Mouse (Mus musculus) embryonic fibroblast, embryonic 13.5 days (primary cell): ENCODE results near the gene Dis3l2. TPM values are rescaled to one million over a fixed set of nuclear protein-coding genes. Genes with fewer than 3 reads are reported as not detected.

Experiments
- H3K27ac ChIP-seq: 2 replicates; pipeline ENCODE4 v1.5.1; 2012; ENCODE audit warnings: low read length, control low read depth, inconsistent platforms; ENCODE audit not compliant: insufficient read depth
- H3K4me1 ChIP-seq: 2 replicates; pipeline ENCODE4 v1.6.1; 2011; ENCODE audit warnings: low read length; ENCODE audit not compliant: control insufficient read depth, insufficient read depth
- H3K4me3 ChIP-seq: 2 replicates; pipeline ENCODE4 v1.5.1; 2011; ENCODE audit warnings: mild to moderate bottlenecking, control low read depth, low read length; ENCODE audit not compliant: insufficient read depth
- CTCF ChIP-seq: IDR thresholded peaks from 2 replicates; pipeline ENCODE4 v1.5.1; 2011; ENCODE audit warnings: mild to moderate bottlenecking, control low read depth, low read length, moderate library complexity, borderline replicate concordance; ENCODE audit not compliant: insufficient read depth
- POLR2A ChIP-seq: IDR thresholded peaks from 2 replicates; pipeline ENCODE4 v1.6.1; 2011; ENCODE audit warnings: low read depth, mild to moderate bottlenecking, control low read depth, low read length, moderate library complexity
- polyA plus RNA-seq: library from polyadenylated mRNA; stranded (reverse); fragments of >200 nt; gene quantifications from 2 replicates; pipeline ENCODE4 v1.2.4, GENCODE M21; 2011; ENCODE audit warnings: low read depth; ENCODE audit not compliant: missing spikeins, insufficient read length

The Dis3l2 gene
- polyA plus RNA-seq, 1 experiment: 7.5 TPM

GRCm38 (mm10) chr1:86687236-86687635 lies 16.4 kb upstream of the Dis3l2 start:
- no peak overlapping the region for H3K27ac ChIP-seq
- no peaks in the 10 kb centered on the region for H3K4me1 ChIP-seq
- no peak for TF ChIP-seq CTCF
- TF ChIP-seq POLR2A: no peak
- no peak overlapping the region for H3K4me3 ChIP-seq

GRCm38 (mm10) chr1:86691027-86691426 lies 12.6 kb upstream of the Dis3l2 start:
- no peak overlapping the region for H3K4me3 ChIP-seq
- TF ChIP-seq CTCF: no peak
- TF ChIP-seq POLR2A: no peak
- H3K4me1 ChIP-seq: no peaks in the 10 kb centered on the region
- H3K27ac ChIP-seq: no peak overlapping the region

- Histone ChIP-seq H3K4me1 (no peaks in the 10 kb centered on the region), H3K4me3 (no peak overlapping the region), H3K27ac (no peak overlapping the region)
- no peak for TF ChIP-seq CTCF
- TF ChIP-seq POLR2A: no peak
Measured at GRCm38 (mm10) chr1:86696948-86697347, 6.7 kb upstream of the Dis3l2 start.

GRCm38 (mm10) chr1:86698721-86699120 lies 4.9 kb upstream of the Dis3l2 start:
- Histone ChIP-seq H3K4me3 (no peak overlapping the region), H3K27ac (no peak overlapping the region), H3K4me1 (no peaks in the 10 kb centered on the region)
- TF ChIP-seq POLR2A (no peak), CTCF (peak; percentile 19; the same call in 1 of the 2 replicates)

GRCm38 (mm10) chr1:86699346-86700136 lies 4.1 kb upstream of the Dis3l2 start:
- H3K4me1 ChIP-seq: no peaks in the 10 kb centered on the region
- TF ChIP-seq CTCF (no peak), POLR2A (no peak)
- H3K27ac ChIP-seq: no peak overlapping the region
- H3K4me3 ChIP-seq: no peak overlapping the region

GRCm38 (mm10) chr1:86700367-86700766 lies 3.2 kb upstream of the Dis3l2 start:
- no peaks in the 10 kb centered on the region for H3K4me1 ChIP-seq
- TF ChIP-seq CTCF: no peak
- TF ChIP-seq POLR2A: no peak
- H3K4me3 ChIP-seq: no peak overlapping the region
- H3K27ac ChIP-seq: no peak overlapping the region

- peak overlapping the region; percentile 86 for H3K4me3 ChIP-seq
- TF ChIP-seq POLR2A (no peak), CTCF (no peak)
- peak overlapping the region; percentile 36 for H3K27ac ChIP-seq
- H3K4me1 ChIP-seq: no peaks in the 10 kb centered on the region
Measured at GRCm38 (mm10) chr1:86703965-86704326, 338 bp downstream of the Dis3l2 start.

GRCm38 (mm10) chr1:86705461-86705860 lies 1.9 kb downstream of the Dis3l2 start:
- no peak for TF ChIP-seq CTCF
- no peak for TF ChIP-seq POLR2A
- no peak overlapping the region for H3K27ac ChIP-seq
- no peak overlapping the region for H3K4me3 ChIP-seq

GRCm38 (mm10) chr1:86709546-86709945 lies 5.9 kb downstream of the Dis3l2 start:
- Histone ChIP-seq H3K27ac (no peak overlapping the region), H3K4me1 (no peaks in the 10 kb centered on the region), H3K4me3 (no peak overlapping the region)
- TF ChIP-seq CTCF (no peak), POLR2A (no peak)

More at GRCm38 (mm10) chr1:86705461-86705860, 1.9 kb downstream of the Dis3l2 start:
- H3K4me1 ChIP-seq: no peaks in the 10 kb centered on the region

GRCm38 (mm10) chr1:86712045-86712444 lies 8.4 kb downstream of the Dis3l2 start:
- no peak for TF ChIP-seq POLR2A
- TF ChIP-seq CTCF: no peak
- H3K4me1 ChIP-seq: no peaks in the 10 kb centered on the region
- H3K4me3 ChIP-seq: no peak overlapping the region
- H3K27ac ChIP-seq: no peak overlapping the region

GRCm38 (mm10) chr1:86713054-86713453 lies 9.4 kb downstream of the Dis3l2 start:
- no peak overlapping the region for H3K27ac ChIP-seq
- TF ChIP-seq POLR2A (no peak), CTCF (no peak)
- H3K4me3 ChIP-seq: no peak overlapping the region
- no peaks in the 10 kb centered on the region for H3K4me1 ChIP-seq

- H3K27ac ChIP-seq: no peak overlapping the region
- no peak for TF ChIP-seq POLR2A
- H3K4me3 ChIP-seq: no peak overlapping the region
- no peaks in the 10 kb centered on the region for H3K4me1 ChIP-seq
Measured at GRCm38 (mm10) chr1:86718190-86718589, 14.6 kb downstream of the Dis3l2 start.
